Mouse (Mus musculus): Measurements from ENCODE around the gene Gm14137. TPM values are rescaled to one million over a fixed set of nuclear protein-coding genes. Genes with fewer than 3 reads are reported as not detected.

Gm14137 gene
- polyA plus RNA-seq, 1 experiment from 2014 or later = 0.95 TPM

DNA sequence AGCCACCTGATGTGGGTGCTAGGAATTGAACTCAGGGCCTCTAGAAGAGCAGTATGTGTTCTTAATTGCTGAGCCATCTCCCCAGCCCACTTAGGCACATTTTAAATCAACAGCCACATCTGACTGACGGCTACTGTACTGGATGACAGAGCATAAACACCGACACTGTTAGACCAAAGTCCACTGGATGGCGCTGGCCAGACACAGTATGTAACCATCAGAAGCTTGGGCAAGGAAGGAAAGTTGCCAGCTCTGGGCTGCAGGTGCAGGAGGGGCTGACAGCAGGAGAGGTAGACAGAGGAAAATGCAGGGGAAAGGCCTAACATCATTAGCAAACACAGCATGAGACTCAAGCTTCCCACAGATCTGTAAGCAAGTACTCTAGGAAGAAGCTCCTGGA, 2.5 kb downstream of the Gm14137 start:
- Histone ChIP-seq H3K9me3 (replicated peaks) (no peaks in the 10 kb centered on the region), H3K36me3 (peaks cover 43% of the 10 kb centered on the region), H3K27me3 (ENCODE audit: low read depth, poor library complexity, severe bottlenecking) (no peaks in the 10 kb centered on the region), H3K4me3 (no peak overlapping the region), H3K27ac (no peak overlapping the region), H3K4me1 (peaks cover 39% of the 10 kb centered on the region)
- WGBS = 59% methylated on average over 3 of the region's 3 CpGs
- no peak for DNase-seq (ENCODE audit: low spot score)

DNA sequence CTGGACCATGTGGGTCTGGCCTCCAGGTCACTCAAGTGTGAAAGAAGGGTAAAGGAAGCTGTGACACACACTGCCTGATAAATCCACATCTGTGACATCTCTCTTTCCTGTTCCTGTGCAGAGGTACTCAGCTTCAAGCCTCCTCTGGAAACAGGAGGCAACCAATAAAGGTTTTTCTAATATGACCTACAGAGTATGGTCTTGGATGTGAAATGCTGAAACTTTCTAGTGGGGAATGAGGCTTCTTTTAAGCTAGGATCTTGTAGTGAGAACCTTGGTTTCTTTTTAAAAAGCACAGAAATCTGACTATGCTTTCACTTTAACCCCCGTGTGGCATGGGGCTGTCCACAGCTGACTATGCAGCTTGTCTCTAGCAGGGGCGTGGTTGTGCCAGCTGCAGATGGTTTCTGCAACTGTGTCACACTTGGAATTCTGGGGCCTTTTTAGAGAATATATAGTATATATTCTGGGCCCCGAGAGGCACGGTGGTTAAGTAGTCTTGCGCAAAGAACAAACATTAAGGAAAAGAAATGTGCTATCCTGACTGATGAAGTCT, 3.2 kb downstream of the Gm14137 start:
- no peaks in the 10 kb centered on the region for H3K9me3 ChIP-seq (replicated peaks)
- no peaks in the 10 kb centered on the region for H3K27me3 ChIP-seq (ENCODE audit: low read depth, poor library complexity, severe bottlenecking)
- H3K4me3 ChIP-seq = no peak overlapping the region
- peaks cover 44% of the 10 kb centered on the region for H3K36me3 ChIP-seq
- DNase-seq (ENCODE audit: low spot score) = no peak
- H3K27ac ChIP-seq = no peak overlapping the region
- 89% methylated on average over 5 of the region's 5 CpGs for WGBS
- H3K4me1 ChIP-seq = peaks cover 32% of the 10 kb centered on the region

DNA sequence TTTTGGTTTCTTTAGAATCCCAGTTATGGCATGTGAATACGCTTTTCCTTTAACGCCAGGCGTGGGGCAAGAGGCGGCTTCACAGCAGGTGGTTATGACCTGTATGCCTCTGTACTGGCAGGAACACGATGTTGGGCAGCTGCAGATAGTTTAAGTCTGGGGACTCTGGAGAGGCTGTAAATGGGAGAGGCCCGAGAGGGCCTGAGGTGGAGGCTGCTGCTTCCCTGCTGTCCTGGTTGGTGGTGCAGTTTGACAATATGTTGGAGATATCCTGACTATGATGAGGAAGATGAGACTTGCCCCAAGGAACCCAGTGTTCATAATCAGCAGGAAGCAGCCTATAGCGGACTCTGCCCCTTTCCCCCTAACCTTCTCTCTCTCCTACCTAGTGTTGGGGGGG, 8.6 kb downstream of the Gm14137 start:
- no peak overlapping the region for H3K4me3 ChIP-seq
- H3K9me3 ChIP-seq (replicated peaks) = no peaks in the 10 kb centered on the region
- peaks cover 3% of the 10 kb centered on the region; the same call in 1 of the 2 replicates for H3K4me1 ChIP-seq
- H3K36me3 ChIP-seq = peaks cover 57% of the 10 kb centered on the region
- no peak overlapping the region for H3K27ac ChIP-seq
- WGBS = 81% methylated on average over 7 of the region's 7 CpGs
- no peaks in the 10 kb centered on the region for H3K27me3 ChIP-seq (ENCODE audit: low read depth, poor library complexity, severe bottlenecking)
- DNase-seq (ENCODE audit: low spot score) = no peak

DNA sequence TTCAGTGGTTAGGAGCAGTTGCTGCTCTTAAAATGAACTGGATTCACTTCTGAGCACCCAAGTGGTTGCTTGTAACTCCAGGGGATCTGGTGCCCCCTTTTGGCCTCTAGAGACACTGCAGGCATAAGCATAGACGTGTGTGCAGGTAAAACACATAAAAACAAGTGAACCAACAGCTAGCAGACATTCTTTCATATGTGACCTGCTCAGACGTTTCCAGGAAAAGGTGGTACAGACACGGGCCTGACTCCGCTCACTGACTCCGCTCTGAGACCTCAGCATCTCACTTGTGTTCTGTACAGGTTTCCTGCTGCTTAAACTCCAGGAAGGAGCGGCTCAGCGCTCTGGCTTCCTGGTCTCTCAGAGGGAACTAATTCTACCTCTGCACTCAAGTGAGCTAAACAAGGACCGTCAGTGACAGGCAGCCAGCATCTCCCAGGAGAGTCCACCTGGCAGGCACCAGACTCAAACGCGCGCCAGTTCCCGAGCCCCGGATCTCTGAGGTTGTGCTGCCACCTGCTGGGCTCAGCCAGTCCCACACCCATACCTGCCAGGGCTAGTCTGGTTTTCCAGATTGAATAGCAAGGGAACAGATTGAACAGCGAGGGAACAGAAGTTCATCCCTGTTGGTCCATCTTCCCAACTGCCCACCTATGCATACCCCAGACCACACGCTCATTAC, 14.9 kb downstream of the Gm14137 start:
- H3K4me3 ChIP-seq = peak overlapping the region; percentile 44
- no peaks in the 10 kb centered on the region for H3K27me3 ChIP-seq (ENCODE audit: low read depth, poor library complexity, severe bottlenecking)
- peaks cover 6% of the 10 kb centered on the region for H3K4me1 ChIP-seq
- no peaks in the 10 kb centered on the region for H3K9me3 ChIP-seq (replicated peaks)
- peaks cover 12% of the 10 kb centered on the region for H3K36me3 ChIP-seq
- 0 out of 2 replicates have a peak overlapping the region, but pooled peaks have one; percentile 20 for H3K27ac ChIP-seq
- peak; percentile 93 for DNase-seq (ENCODE audit: low spot score)
- 7% methylated on average over 15 of the region's 15 CpGs for WGBS

DNA sequence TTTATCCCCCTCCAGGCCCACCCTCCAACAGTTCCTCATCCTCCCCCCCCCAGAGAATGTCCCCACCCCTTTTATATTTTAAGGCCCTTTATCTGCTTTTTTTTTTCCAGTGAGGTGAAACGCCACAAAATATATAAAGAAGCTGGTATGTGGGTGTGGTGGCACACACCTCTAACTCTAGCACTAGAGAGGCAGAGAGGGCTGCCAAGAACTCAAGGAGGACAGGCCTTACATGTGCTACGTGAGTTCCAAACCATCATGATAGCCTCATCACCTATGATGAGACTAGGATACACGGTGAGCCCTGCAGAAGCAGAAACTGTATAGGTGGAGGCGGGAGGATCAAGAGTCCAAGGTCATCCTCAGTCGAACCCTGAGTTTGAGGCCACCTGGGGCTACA, 16.7 kb downstream of the Gm14137 start:
- Histone ChIP-seq H3K9me3 (replicated peaks) (no peaks in the 10 kb centered on the region), H3K27ac (no peak overlapping the region), H3K36me3 (0 out of 2 replicates have a peak, but pooled peaks cover 2% of the 10 kb centered on the region), H3K27me3 (ENCODE audit: low read depth, poor library complexity, severe bottlenecking) (no peaks in the 10 kb centered on the region), H3K4me1 (peaks cover 18% of the 10 kb centered on the region), H3K4me3 (no peak overlapping the region)
- 93% methylated on average over 5 of the region's 5 CpGs for WGBS
- DNase-seq (ENCODE audit: low spot score) = no peak

DNA sequence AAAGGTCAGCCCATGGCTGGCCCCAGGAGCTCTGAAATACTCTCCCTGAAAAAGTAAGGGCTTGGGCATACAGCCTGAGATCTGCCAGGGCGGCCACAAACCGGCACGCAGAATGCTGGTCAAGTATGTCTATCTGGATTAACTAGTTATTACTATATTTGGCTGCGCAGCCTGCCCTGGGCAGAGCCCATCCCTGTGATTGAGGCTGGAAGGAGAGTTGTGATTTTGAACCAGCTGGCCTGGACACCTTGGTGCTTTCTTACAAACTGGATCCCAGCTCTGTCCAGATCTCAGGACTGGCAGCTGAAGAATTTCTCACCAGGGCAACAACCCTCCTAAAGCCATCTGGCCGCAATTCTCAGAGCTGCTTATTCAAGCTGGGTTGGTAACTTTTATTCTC, 19.8 kb downstream of the Gm14137 start:
- no peak overlapping the region for H3K4me3 ChIP-seq
- H3K36me3 ChIP-seq = no peaks in the 10 kb centered on the region
- 87% methylated on average over 5 of the region's 5 CpGs for WGBS
- no peak for DNase-seq (ENCODE audit: low spot score)
- peaks cover 47% of the 10 kb centered on the region for H3K4me1 ChIP-seq
- H3K27ac ChIP-seq = no peak overlapping the region
- H3K27me3 ChIP-seq (ENCODE audit: low read depth, poor library complexity, severe bottlenecking) = no peaks in the 10 kb centered on the region
- H3K9me3 ChIP-seq (replicated peaks) = no peaks in the 10 kb centered on the region

DNA sequence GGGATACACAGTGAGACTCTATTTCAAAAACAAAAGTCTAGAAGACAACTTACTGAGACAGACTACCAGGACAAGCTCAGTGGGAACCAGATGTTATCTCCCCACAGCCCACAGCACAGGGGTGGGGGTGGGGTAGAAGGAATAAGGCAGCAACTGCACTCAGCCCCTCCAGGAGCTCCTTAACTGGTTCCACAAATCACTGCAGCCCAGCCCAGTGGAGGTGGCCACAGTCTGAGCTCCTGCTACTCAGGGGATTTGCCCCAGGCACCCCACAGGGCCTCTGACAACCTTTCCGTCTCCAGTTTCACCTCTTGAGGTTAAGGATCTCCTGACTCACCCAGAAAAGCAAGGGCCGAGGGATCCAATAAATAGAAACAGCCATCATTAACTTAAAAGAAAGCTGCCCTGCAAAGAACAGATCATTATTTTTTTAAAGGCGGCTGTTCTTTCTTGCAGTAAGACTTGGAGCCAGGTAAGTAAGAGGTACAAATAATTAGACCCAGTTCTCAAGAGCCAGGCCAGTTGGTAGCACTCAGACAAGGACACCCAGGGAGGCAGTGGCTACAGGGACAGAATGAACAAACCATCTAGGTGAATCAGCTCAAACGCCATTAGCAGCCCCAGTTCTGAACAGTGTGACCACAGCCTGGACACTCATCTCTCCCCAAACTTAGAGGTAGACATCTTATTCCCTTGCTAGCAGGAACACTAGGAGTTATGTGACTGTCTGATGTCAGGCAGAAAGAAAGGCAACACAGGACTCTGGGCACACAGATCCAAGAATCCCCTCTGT, 22.2 kb downstream of the Gm14137 start:
- no peaks in the 10 kb centered on the region for H3K36me3 ChIP-seq
- H3K4me1 ChIP-seq = peaks cover 48% of the 10 kb centered on the region
- H3K4me3 ChIP-seq = no peak overlapping the region
- peak; percentile 73 for DNase-seq (ENCODE audit: low spot score)
- WGBS = 8% methylated on average over 4 of the region's 4 CpGs
- no peaks in the 10 kb centered on the region for H3K9me3 ChIP-seq (replicated peaks)
- H3K27ac ChIP-seq = peak overlapping the region; percentile 80
- no peaks in the 10 kb centered on the region for H3K27me3 ChIP-seq (ENCODE audit: low read depth, poor library complexity, severe bottlenecking)

DNA sequence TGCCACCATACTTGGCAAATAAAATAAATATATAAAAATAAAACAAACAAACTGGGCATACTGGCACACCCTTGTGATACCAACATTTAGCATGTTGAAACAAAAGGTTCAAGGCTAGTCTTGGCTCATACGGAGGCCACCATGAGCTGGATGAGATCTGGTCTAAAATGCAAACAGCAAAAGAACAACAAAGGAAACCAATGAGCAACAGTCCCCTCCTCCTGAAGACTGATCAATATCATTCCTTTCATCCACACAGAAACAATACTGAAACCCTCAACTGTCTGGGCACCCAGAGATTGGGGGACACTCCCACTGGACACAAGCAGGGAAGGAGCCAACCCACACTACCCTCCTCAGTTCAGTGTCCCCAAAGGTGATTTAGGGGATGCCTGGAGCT, 23.2 kb downstream of the Gm14137 start:
- H3K9me3 ChIP-seq (replicated peaks) = no peaks in the 10 kb centered on the region
- no peaks in the 10 kb centered on the region for H3K36me3 ChIP-seq
- H3K4me3 ChIP-seq = no peak overlapping the region
- H3K4me1 ChIP-seq = peaks cover 48% of the 10 kb centered on the region
- H3K27me3 ChIP-seq (ENCODE audit: low read depth, poor library complexity, severe bottlenecking) = no peaks in the 10 kb centered on the region
- WGBS = 83% methylated on average over 1 of the region's 1 CpGs
- no peak for DNase-seq (ENCODE audit: low spot score)
- peak overlapping the region; percentile 80 for H3K27ac ChIP-seq

DNA sequence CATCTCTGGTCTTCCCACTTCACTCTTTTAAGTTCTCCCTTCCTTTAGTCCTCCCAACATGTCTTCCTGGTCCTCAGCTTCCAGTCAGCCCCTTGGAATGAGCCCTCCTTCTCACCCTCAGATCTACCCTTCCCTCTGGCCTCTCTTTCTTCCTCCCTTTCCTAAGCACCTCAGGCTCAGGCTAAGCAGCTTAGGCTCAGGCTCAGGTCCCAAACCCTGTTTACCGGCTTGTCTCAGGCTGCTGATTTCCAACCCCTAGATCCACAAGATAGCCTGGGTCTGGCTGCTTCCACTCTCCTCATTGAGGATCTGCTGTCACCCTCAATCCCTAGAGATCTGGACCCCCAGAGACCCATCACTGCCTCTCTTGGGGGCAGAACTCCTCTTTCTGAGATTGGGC, 23.7 kb downstream of the Gm14137 start:
- Histone ChIP-seq H3K36me3 (no peaks in the 10 kb centered on the region), H3K27ac (peak overlapping the region; percentile 80), H3K4me1 (peaks cover 50% of the 10 kb centered on the region), H3K4me3 (no peak overlapping the region), H3K27me3 (ENCODE audit: low read depth, poor library complexity, severe bottlenecking) (no peaks in the 10 kb centered on the region), H3K9me3 (replicated peaks) (no peaks in the 10 kb centered on the region)
- no peak for DNase-seq (ENCODE audit: low spot score)
- 65% methylated on average over 1 of the region's 1 CpGs for WGBS

DNA sequence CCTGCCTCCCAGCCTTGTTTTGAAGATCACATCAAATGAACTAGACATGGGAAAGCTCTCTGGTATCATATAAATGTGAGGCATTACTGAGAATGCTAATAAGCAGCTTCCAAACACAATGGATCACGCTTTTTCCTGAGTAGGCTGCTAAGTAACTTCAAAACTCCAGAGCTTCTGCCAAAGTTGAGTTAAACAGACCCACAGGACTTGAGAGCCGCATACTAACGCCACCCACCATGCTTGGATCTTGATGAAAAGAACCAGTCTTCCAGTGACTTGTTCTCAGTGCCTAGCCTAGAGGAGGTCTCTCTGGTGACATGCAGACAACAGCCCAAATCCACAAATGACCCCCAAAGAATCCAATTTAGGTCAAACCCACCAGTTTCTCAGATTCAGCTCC, 24.6 kb downstream of the Gm14137 start:
- H3K36me3 ChIP-seq = no peaks in the 10 kb centered on the region
- H3K27me3 ChIP-seq (ENCODE audit: low read depth, poor library complexity, severe bottlenecking) = no peaks in the 10 kb centered on the region
- H3K27ac ChIP-seq = peak overlapping the region; percentile 80; the same call in 1 of the 2 replicates
- H3K4me1 ChIP-seq = peaks cover 54% of the 10 kb centered on the region
- DNase-seq (ENCODE audit: low spot score) = no peak
- H3K9me3 ChIP-seq (replicated peaks) = no peaks in the 10 kb centered on the region
- 75% methylated on average over 3 of the region's 3 CpGs for WGBS
- H3K4me3 ChIP-seq = no peak overlapping the region

DNA sequence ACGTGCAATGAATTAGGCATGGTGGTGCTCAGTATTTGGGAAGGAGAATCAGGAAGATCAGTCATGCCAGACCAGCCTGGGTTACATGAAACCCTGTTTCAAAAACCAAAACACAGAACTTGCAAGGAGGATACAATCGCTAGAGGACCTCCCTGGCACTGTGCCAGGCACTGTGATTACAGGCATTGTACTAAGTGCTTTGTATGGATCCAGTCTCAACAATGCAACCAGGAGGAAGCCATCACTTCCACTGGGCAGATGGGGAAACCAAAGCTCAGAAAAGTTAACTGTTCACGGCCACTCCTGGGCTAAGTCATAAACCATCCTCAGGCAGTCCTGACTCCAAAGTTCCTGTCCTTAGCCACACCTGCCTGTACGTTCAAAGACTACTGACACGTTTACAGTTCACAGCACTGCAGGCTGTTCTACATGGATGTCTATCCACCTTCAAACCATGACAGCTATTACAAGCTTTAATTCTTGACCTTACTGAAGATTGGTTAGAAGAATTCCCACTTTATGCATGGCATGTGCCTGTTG, 28.7 kb downstream of the Gm14137 start:
- H3K27me3 ChIP-seq (ENCODE audit: low read depth, poor library complexity, severe bottlenecking) = no peaks in the 10 kb centered on the region
- H3K27ac ChIP-seq = no peak overlapping the region
- no peaks in the 10 kb centered on the region for H3K9me3 ChIP-seq (replicated peaks)
- H3K4me1 ChIP-seq = peaks cover 27% of the 10 kb centered on the region
- DNase-seq (ENCODE audit: low spot score) = no peak
- no peaks in the 10 kb centered on the region for H3K36me3 ChIP-seq
- WGBS = 86% methylated on average over 5 of the region's 5 CpGs
- no peak overlapping the region for H3K4me3 ChIP-seq

DNA sequence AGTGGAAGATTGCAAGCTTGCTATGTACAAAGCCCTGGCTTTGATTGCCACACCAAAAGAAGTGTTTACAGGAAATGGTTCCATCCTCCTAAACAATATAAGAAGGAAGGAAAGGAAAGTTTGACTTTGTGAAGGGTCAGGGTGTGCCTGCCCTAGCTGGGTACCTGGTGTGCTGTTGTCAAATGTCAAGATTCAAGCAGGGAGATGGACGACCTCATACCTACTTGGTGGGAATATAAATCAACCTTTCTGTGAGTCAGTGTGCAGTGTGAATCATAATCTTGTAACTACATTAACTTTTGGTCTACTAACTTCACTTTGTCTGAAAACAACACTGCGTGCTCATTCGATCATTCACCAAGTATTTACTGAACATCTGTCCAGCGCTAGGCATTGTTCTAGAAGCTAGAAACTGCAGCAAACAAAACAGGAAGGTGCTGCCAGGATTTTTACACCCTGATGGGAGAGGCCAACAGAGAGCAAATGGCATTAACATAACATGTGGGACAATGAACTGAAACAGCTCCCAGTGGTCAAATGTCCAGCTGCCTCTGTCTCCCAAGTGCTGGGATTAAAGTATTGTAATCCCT, 29.7 kb downstream of the Gm14137 start:
- Histone ChIP-seq H3K9me3 (replicated peaks) (no peaks in the 10 kb centered on the region), H3K27ac (no peak overlapping the region), H3K36me3 (no peaks in the 10 kb centered on the region), H3K4me1 (peaks cover 18% of the 10 kb centered on the region), H3K27me3 (ENCODE audit: low read depth, poor library complexity, severe bottlenecking) (no peaks in the 10 kb centered on the region), H3K4me3 (no peak overlapping the region)
- DNase-seq (ENCODE audit: low spot score) = no peak
- WGBS = 86% methylated on average over 4 of the region's 4 CpGs

DNA sequence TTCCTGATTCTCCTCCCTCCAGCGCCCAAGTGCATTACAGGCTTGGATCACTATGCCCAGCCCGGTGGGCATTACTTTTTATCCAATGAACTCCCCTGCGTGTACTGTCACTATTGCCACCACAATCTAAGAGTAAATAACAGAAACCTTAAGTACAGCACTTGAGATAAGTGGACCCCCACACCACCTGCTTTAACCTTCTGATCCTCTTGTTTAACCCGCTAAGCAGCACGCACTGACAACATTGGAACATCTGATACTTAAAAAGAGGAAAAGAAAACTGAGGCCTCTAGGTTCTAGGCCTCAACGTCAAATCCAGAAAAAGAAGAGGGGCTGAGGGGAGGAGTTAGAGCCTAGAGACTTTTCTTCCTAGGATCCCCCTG, 33.6 kb downstream of the Gm14137 start:
- Histone ChIP-seq H3K27ac (peak overlapping the region; percentile 93), H3K9me3 (replicated peaks) (no peaks in the 10 kb centered on the region), H3K36me3 (peaks cover 28% of the 10 kb centered on the region), H3K27me3 (ENCODE audit: low read depth, poor library complexity, severe bottlenecking) (no peaks in the 10 kb centered on the region), H3K4me3 (peak overlapping the region; percentile 80), H3K4me1 (peaks cover 28% of the 10 kb centered on the region)
- whole genome bisulfite sequencing = 26% methylated on average over 6 of the region's 6 CpGs
- no peak for DNase-seq (ENCODE audit: low spot score)
